Mouse (Mus musculus) liver, embryonic 11.5 days (tissue): ENCODE measurements around the gene Fam166a. TPM values are rescaled to one million over a fixed set of nuclear protein-coding genes. Genes with fewer than 3 reads are reported as not detected.
A peak's percentile ranks its signal among the peaks of the same experiment; 100 is the strongest.

Source experiments
- ATAC-seq: fragments of 200-750 bp; cut with Nextera tagmentation; replicated peaks from 2 replicates; pipeline ENCODE4 v1.8.0; 2017; ENCODE audit warnings: moderate number of reproducible peaks, mild to moderate bottlenecking, moderate TSS enrichment, moderate library complexity; ENCODE audit not compliant: low FRiP score
- DNase-seq: peaks from one replicate; pipeline ENCODE4 v3.0.0-alpha.2; 2017; ENCODE audit warnings: low spot score
- H3K27ac ChIP-seq: fragments of 300-500 bp; sonication (generic); 2 replicates; pipeline ENCODE4 v1.5.1; 2014; ENCODE audit warnings: mild to moderate bottlenecking, low read depth, low read length, control low read depth
- H3K27me3 ChIP-seq: fragments of 300-500 bp; sonication (generic); replicated peaks from 2 replicates; pipeline ENCODE4 v1.6.1; 2014; ENCODE audit warnings: low read length, mixed read lengths; ENCODE audit not compliant: control insufficient read depth, insufficient read depth
- H3K36me3 ChIP-seq: fragments of 300-500 bp; sonication (generic); 2 replicates; pipeline ENCODE4 v1.6.1; 2014; ENCODE audit warnings: mild to moderate bottlenecking, low read length, moderate library complexity, mixed read lengths; ENCODE audit not compliant: control insufficient read depth, insufficient read depth
- H3K4me1 ChIP-seq: fragments of 300-500 bp; sonication (generic); replicated peaks from 2 replicates; pipeline ENCODE4 v1.6.1; 2014; ENCODE audit warnings: low read length, mixed read lengths; ENCODE audit not compliant: control insufficient read depth, insufficient read depth
- H3K4me2 ChIP-seq: fragments of 300-500 bp; sonication (generic); 2 replicates; pipeline ENCODE4 v1.6.1; 2014; ENCODE audit warnings: mild to moderate bottlenecking, control low read depth, moderate library complexity
- H3K4me3 ChIP-seq: fragments of 300-500 bp; sonication (generic); 2 replicates; pipeline ENCODE4 v1.5.1; 2014; ENCODE audit warnings: low read depth, low read length, control low read depth
- H3K9ac ChIP-seq: fragments of 300-500 bp; sonication (generic); 2 replicates; pipeline ENCODE4 v1.6.1; 2014; ENCODE audit warnings: low read depth, low read length, control low read depth
- H3K9me3 ChIP-seq: fragments of 300-500 bp; sonication (generic); 2 replicates; pipeline ENCODE4 v1.6.1; 2016; ENCODE audit warnings: low read length, inconsistent platforms, mixed read lengths; ENCODE audit not compliant: control insufficient read depth
- WGBS: fragments of 180-500 bp; shearing (Covaris S2); extraction: QIAGEN DNeasy Blood & Tissue Kit; methylation state at CpG from one replicate; pipeline ENCODE4 v1.1.7; 2014; 5-methylcytosine and 5-hydroxymethylcytosine counted together
- polyA plus RNA-seq: library from polyadenylated mRNA; unstranded; fragments of >200 nt; fragmentation: Nextera tagmentation; extraction: Ambion mirVana; gene quantifications from 2 replicates; pipeline ENCODE4 v1.2.1, GENCODE M21; 2014

Fam166a gene
- polyA plus RNA-seq, 1 experiment from 2014 or later = 0.45 TPM

DNA sequence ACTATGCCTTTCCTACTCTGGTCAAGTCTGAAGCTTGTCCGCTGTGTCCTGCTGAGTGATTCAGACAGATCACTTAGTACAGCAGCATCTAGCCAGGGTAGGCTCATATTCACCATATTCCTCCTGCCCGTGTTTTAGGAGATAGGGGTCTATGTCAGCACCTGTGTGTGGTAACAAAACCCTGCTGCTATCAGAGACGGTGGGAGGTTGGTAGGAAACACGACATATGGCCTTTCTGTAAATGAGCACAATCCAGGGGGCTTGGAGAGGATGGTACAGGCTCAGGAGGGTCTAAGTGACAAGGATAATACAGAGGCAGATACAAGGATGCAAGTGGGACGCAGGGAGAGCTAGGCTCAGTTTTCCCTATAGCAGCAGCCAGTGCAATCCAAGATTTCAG is 11.0 kb downstream of the Fam166a start:
- H3K9me3 ChIP-seq = no peaks in the 10 kb centered on the region
- no peaks in the 10 kb centered on the region; the same call in 1 of the 2 replicates for H3K27me3 ChIP-seq
- no peak overlapping the region for H3K9ac ChIP-seq
- H3K4me1 ChIP-seq = peaks cover 21% of the 10 kb centered on the region
- no peak overlapping the region for H3K4me3 ChIP-seq
- H3K36me3 ChIP-seq = no peaks in the 10 kb centered on the region
- WGBS = 79% methylated on average over 5 of the region's 5 CpGs
- DNase-seq = no peak
- H3K27ac ChIP-seq = no peak overlapping the region
- H3K4me2 ChIP-seq = no peak overlapping the region
- ATAC-seq = no peak

DNA sequence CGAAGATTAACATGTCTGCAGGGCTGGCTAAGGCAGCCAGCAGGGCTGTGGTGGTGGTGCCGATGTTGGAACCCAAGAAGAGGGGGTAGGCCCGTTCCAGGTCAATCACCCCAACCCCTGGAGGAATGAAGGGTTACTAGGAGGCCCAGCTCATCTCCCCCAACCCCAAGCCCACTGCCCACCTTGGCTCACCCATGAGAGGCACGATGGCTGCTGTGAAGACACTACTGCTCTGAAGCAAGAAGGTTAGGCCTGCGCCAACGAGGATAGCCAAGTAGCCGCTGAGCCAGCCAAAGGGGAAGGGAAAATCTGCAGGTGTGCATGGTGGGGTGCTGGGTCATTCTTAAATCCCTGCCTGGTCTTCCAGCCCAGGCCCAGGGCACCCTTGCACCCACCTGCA is 12.0 kb downstream of the Fam166a start:
- ATAC-seq (no peak), DNase-seq (no peak)
- H3K4me1 ChIP-seq = peaks cover 19% of the 10 kb centered on the region
- no peak overlapping the region for H3K4me3 ChIP-seq
- no peaks in the 10 kb centered on the region; the same call in 1 of the 2 replicates for H3K27me3 ChIP-seq
- H3K9ac ChIP-seq = no peak overlapping the region
- no peak overlapping the region for H3K4me2 ChIP-seq
- H3K36me3 ChIP-seq = no peaks in the 10 kb centered on the region
- H3K27ac ChIP-seq = no peak overlapping the region
- WGBS = 83% methylated on average over 7 of the region's 7 CpGs
- H3K9me3 ChIP-seq = no peaks in the 10 kb centered on the region

DNA sequence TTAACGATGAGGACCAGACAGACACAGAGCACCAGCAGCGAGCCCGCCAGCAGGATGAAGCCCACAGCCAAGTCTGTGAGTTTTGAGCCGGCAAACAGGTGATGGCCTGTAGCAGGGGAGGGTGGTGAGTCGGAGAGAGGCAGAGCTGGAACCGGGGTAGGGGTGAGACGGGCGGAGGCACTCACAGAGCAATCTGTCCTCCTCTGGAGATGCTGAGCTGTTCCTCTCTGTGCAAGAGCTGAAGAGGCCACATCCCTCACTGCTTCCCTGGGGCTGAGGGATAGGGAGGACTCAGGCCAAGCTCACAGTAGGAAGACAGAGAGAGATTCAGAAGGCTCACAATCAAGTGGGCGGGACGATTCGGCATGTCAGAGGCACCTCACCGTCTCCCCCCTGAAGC is 12.5 kb downstream of the Fam166a start:
- H3K9me3 ChIP-seq = no peaks in the 10 kb centered on the region
- WGBS = 67% methylated on average over 12 of the region's 12 CpGs
- DNase-seq (no peak), ATAC-seq (no peak)
- no peak overlapping the region for H3K9ac ChIP-seq
- H3K4me3 ChIP-seq = no peak overlapping the region
- H3K4me1 ChIP-seq = peaks cover 16% of the 10 kb centered on the region
- no peak overlapping the region for H3K27ac ChIP-seq
- no peaks in the 10 kb centered on the region for H3K36me3 ChIP-seq
- H3K27me3 ChIP-seq = no peaks in the 10 kb centered on the region; the same call in 1 of the 2 replicates
- H3K4me2 ChIP-seq = no peak overlapping the region

DNA sequence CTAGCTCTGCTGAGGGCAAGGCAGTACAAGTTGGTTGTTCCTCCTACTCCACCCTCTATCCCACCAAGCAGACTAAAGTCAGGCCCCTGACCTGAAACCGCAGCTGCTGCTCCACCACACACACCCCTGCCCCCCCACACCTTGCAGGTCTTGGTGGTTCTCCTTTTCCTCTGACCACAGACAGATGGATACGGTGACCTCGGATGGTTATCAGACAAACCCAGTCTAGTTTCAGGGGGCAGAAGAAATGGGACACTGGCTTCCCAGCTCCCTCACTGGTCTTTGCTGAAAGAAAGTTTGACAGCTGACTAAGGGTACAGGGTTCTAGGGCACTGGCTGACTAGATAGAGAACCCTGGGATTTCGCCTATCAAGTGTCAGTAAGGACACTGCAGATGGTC is 14.9 kb downstream of the Fam166a start:
- H3K9ac ChIP-seq = no peak overlapping the region
- H3K36me3 ChIP-seq = no peaks in the 10 kb centered on the region
- no peak overlapping the region for H3K4me3 ChIP-seq
- 31% methylated on average over 4 of the region's 4 CpGs for WGBS
- H3K27me3 ChIP-seq = no peaks in the 10 kb centered on the region; the same call in 1 of the 2 replicates
- peaks cover 24% of the 10 kb centered on the region for H3K4me1 ChIP-seq
- no peak overlapping the region for H3K27ac ChIP-seq
- ATAC-seq = no peak
- no peak overlapping the region for H3K4me2 ChIP-seq
- no peak for DNase-seq
- no peaks in the 10 kb centered on the region for H3K9me3 ChIP-seq

DNA sequence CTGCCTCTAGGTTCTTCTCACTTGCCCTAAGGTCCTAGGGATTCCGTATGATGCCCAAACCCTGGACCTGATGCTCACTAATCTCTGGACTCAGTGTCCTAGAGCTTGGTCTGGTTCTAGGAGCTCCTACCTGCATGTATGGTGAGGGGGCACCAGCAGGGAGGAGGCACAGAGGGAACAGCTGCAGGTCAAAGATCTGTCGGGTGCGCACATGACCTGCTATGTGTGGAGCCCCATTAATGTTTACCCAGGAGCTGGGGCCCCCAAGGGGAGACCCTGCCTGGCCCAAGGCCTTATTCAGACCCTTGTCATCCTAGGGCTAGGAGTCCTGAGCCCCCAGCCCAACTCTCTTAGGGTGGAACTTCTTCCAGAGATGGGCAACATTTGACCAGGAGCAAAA is 15.5 kb downstream of the Fam166a start, which contains the start of gene Slc34a3:
Slc34a3 (minus strand) TSS at position 315 of the 400 bp plus-strand sequence.
- no peak within 1 kb of the TSS for H3K9ac ChIP-seq
- H3K4me1 ChIP-seq = peaks cover 24% of the 10 kb centered on the region
- no peak within 1 kb of the TSS for H3K4me3 ChIP-seq
- WGBS = 71% methylated on average over 3 of the region's 3 CpGs
- no peak within 1 kb of the TSS for H3K4me2 ChIP-seq
- H3K9me3 ChIP-seq = no peaks in the 10 kb centered on the region
- no peaks in the 10 kb centered on the region for H3K36me3 ChIP-seq
- DNase-seq = no peak
- ATAC-seq = no peak
- no peak within 1 kb of the TSS for H3K27ac ChIP-seq
- H3K27me3 ChIP-seq = no peaks in the 10 kb centered on the region; the same call in 1 of the 2 replicates

DNA sequence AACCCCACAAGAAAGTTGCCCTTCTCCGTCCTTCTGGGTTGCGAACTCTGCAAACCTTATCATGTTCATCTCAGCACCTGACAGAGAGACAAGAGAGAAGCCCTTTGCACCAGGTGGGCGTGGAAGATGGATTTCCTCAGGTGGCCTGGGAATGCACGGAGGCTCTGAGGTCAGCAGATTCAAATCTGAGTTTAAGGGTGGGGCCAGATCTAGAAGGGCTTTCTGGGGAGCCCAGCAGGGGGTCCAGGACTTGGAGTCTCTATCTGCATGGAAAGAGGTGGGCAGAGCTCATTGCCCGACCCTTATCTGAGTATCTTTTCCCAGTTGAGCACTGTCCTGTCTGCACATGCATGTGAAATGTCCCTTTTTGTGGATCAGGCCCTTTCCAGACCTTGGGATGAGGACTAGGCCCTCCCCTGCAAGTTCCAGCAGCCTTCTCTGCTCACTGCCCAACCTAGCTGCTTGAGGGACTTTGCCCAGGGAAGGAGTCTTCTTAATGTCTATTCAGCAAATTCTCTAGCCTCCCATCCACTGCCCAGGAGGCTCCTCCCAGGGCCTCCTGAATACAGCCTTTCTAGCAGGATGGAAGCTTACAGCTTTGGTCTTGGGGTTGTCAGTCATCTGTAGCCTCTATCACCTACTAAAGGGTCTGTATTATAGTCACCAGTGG is 16.1 kb downstream of the Fam166a start:
- Histone ChIP-seq H3K4me3 (no peak overlapping the region), H3K9ac (no peak overlapping the region), H3K36me3 (no peaks in the 10 kb centered on the region), H3K4me1 (peaks cover 24% of the 10 kb centered on the region), H3K9me3 (no peaks in the 10 kb centered on the region), H3K27me3 (no peaks in the 10 kb centered on the region; the same call in 1 of the 2 replicates), H3K4me2 (no peak overlapping the region), H3K27ac (no peak overlapping the region)
- no peak for ATAC-seq
- 56% methylated on average over 5 of the region's 5 CpGs for WGBS
- no peak for DNase-seq

DNA sequence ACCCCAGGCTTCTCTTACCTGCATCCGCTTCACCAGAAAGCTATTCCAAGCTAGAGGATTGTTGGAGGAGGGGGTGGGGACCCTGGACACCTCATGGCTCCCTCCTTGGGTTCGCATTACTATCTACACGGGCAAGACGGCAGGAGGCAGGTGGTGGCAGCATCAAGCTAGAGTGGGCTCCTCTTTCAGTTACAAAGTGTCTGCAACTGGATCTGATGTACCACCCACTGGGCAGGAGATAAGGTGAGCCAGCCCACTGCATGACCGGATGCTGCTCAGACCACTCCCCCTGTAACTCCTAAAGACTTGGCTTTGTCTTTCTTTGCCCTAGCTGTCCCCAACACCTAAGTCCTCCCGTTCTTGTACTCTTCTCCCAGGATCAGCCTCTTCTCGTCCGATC is 18.1 kb downstream of the Fam166a start, which contains the start of gene Rnf224:
Rnf224 (minus strand) TSS at position 174 of the 400 bp plus-strand sequence.
- peaks cover 35% of the 10 kb centered on the region for H3K4me1 ChIP-seq
- 21% methylated on average over 8 of the region's 8 CpGs for WGBS
- 0 out of 2 replicates have a peak within 1 kb of the TSS, but pooled peaks have one; percentile 8 for H3K4me3 ChIP-seq
- no peak for ATAC-seq
- H3K4me2 ChIP-seq = peak within 1 kb of the TSS; percentile 44
- no peaks in the 10 kb centered on the region for H3K36me3 ChIP-seq
- H3K27me3 ChIP-seq = peaks cover 4% of the 10 kb centered on the region; the same call in 1 of the 2 replicates
- H3K27ac ChIP-seq = no peak within 1 kb of the TSS
- no peak within 1 kb of the TSS for H3K9ac ChIP-seq
- no peaks in the 10 kb centered on the region for H3K9me3 ChIP-seq
- no peak for DNase-seq

DNA sequence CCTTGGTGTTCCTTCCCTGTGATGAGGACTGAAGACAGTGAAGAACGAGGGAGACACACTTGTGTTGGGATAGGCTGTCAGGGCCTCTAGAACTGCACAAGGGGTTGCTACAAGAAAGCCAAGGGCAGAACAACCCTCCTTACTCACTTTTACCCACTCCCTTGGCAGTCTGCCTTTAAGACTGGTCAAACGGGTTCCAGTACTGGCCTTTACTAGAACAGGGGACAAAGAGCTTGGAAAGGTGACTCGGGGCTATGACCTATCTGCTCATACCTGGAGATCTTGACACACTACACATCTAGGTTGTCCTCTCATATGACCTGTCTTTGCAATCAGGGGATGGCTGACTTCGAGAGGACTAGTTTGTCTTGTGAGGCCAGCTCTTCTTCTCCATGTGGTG is 19.0 kb downstream of the Fam166a start:
- no peak overlapping the region for H3K27ac ChIP-seq
- peaks cover 40% of the 10 kb centered on the region for H3K4me1 ChIP-seq
- WGBS = 66% methylated on average over 4 of the region's 4 CpGs
- no peak overlapping the region for H3K4me3 ChIP-seq
- ATAC-seq = no peak
- no peaks in the 10 kb centered on the region for H3K36me3 ChIP-seq
- no peak for DNase-seq
- H3K9me3 ChIP-seq = no peaks in the 10 kb centered on the region
- peaks cover 13% of the 10 kb centered on the region; the same call in 1 of the 2 replicates for H3K27me3 ChIP-seq
- H3K9ac ChIP-seq = no peak overlapping the region
- no peak overlapping the region for H3K4me2 ChIP-seq

DNA sequence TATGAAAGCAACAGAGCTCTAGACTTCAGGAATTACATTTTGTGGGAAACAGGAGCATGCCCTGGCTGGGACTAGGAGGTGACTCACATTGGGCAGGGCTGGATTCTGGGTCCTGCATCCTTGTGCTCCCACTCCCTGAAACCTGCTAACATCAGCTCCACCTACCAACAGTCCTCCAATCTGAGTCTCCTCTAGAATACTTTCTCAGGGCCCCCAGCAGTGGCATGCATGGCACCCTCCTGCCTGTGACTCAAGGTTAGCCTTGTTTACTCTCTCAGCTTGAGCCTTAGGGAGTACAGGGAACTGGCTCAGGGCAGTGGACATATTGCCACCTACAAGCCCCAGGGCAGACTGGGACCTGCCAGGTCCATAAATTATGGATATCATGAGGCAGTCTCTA is 19.6 kb downstream of the Fam166a start:
- Histone ChIP-seq H3K27ac (no peak overlapping the region), H3K9ac (no peak overlapping the region), H3K36me3 (no peaks in the 10 kb centered on the region), H3K4me2 (no peak overlapping the region), H3K9me3 (no peaks in the 10 kb centered on the region), H3K4me1 (peaks cover 39% of the 10 kb centered on the region), H3K27me3 (peaks cover 18% of the 10 kb centered on the region), H3K4me3 (no peak overlapping the region)
- DNase-seq (no peak), ATAC-seq (no peak)
